Mouse (Mus musculus) embryonic facial prominence, embryonic 11.5 days (tissue): ENCODE data around the gene C5ar1. TPM values are rescaled to one million over a fixed set of nuclear protein-coding genes. Genes with fewer than 3 reads are reported as not detected.

Experiments
- ATAC-seq: fragments of 200-750 bp; cut with Nextera tagmentation; replicated peaks from 2 replicates; pipeline ENCODE4 v1.8.0; 2017; ENCODE audit warnings: low read depth; ENCODE audit not compliant: insufficient number of reproducible peaks, low FRiP score, low TSS enrichment
- DNase-seq: peaks from one replicate; pipeline ENCODE4 v3.0.0-alpha.2; 2015; ENCODE audit warnings: low spot score
- H3K27ac ChIP-seq: fragments of 300-500 bp; sonication (generic); replicated peaks from 2 replicates; pipeline ENCODE4 v1.5.1; 2014; ENCODE audit warnings: mild to moderate bottlenecking, low read depth, low read length, control low read depth
- H3K27me3 ChIP-seq: fragments of 300-500 bp; sonication (generic); 2 replicates; pipeline ENCODE4 v1.6.1; 2014; ENCODE audit warnings: mild to moderate bottlenecking, low read length, moderate library complexity, mixed read lengths; ENCODE audit not compliant: control insufficient read depth, insufficient read depth
- H3K36me3 ChIP-seq: fragments of 300-500 bp; sonication (generic); replicated peaks from 2 replicates; pipeline ENCODE4 v1.6.1; 2014; ENCODE audit warnings: low read depth, mild to moderate bottlenecking, low read length, moderate library complexity, mixed read lengths; ENCODE audit not compliant: control insufficient read depth, insufficient read depth
- H3K4me1 ChIP-seq: fragments of 300-500 bp; sonication (generic); 2 replicates; pipeline ENCODE4 v1.6.1; 2014; ENCODE audit warnings: low read length, mixed read lengths; ENCODE audit not compliant: control insufficient read depth, insufficient read depth
- H3K4me2 ChIP-seq: fragments of 300-500 bp; sonication (generic); 2 replicates; pipeline ENCODE4 v1.6.1; 2014; ENCODE audit warnings: low read depth, mild to moderate bottlenecking, control low read depth, low read length, moderate library complexity
- H3K4me3 ChIP-seq: fragments of 300-500 bp; sonication (generic); 2 replicates; pipeline ENCODE4 v1.5.1; 2014; ENCODE audit warnings: low read depth, low read length, control low read depth
- H3K9ac ChIP-seq: fragments of 300-500 bp; sonication (generic); replicated peaks from 2 replicates; pipeline ENCODE4 v1.6.1; 2014; ENCODE audit warnings: mild to moderate bottlenecking, control low read depth, low read length
- H3K9me3 ChIP-seq: fragments of 300-500 bp; sonication (generic); replicated peaks from 2 replicates; pipeline ENCODE4 v1.6.1; 2016; ENCODE audit warnings: mild to moderate bottlenecking, low read length, inconsistent platforms, mixed read lengths; ENCODE audit not compliant: control insufficient read depth
- WGBS: fragments of 180-500 bp; shearing (Covaris S2); extraction: QIAGEN DNeasy Blood & Tissue Kit; methylation state at CpG from one replicate; pipeline ENCODE4 v1.1.7; 2014; 5-methylcytosine and 5-hydroxymethylcytosine counted together
- polyA plus RNA-seq: library from polyadenylated mRNA; unstranded; fragments of >200 nt; fragmentation: Nextera tagmentation; extraction: Ambion mirVana; gene quantifications from 2 replicates; pipeline ENCODE4 v1.2.1, GENCODE M21; 2014

Gene C5ar1
- polyA plus RNA-seq, 1 experiment from 2014 or later, result 1.00 TPM

GRCm38 (mm10) chr7:16286026-16286961 is 27.0 kb upstream of the C5ar1 start, which contains the start of gene Ccdc9:
Gene Ccdc9 (minus strand): TSS chr7:16286795.
- ATAC-seq (peak; percentile 86), DNase-seq (peak; percentile 99)
- WGBS, result 1% methylated on average over 57 of the region's 70 CpGs
- Histone ChIP-seq H3K4me3 (peak within 1 kb of the TSS; percentile 53), H3K4me2 (peak within 1 kb of the TSS; percentile 55), H3K9me3 (no peaks in the 10 kb centered on the region), H3K36me3 (peaks cover 7% of the 10 kb centered on the region; the same call in 1 of the 2 replicates), H3K9ac (peak within 1 kb of the TSS; percentile 64), H3K27ac (peak within 1 kb of the TSS; percentile 74), H3K27me3 (no peaks in the 10 kb centered on the region), H3K4me1 (no peaks in the 10 kb centered on the region)

GRCm38 (mm10) chr7:16285450-16286025 is 26.2 kb upstream of the C5ar1 start:
- peaks cover 7% of the 10 kb centered on the region; the same call in 1 of the 2 replicates for H3K36me3 ChIP-seq
- H3K4me3 ChIP-seq, result peak overlapping the region; percentile 53
- peak overlapping the region; percentile 28 for H3K9ac ChIP-seq
- H3K27ac ChIP-seq, result 0 out of 2 replicates have a peak overlapping the region, but pooled peaks have one; percentile 13
- WGBS, result 2% methylated on average over 14 of the region's 14 CpGs
- DNase-seq (peak; percentile 60), ATAC-seq (peak; percentile 66)
- H3K27me3 ChIP-seq, result no peaks in the 10 kb centered on the region
- H3K9me3 ChIP-seq, result no peaks in the 10 kb centered on the region
- H3K4me1 ChIP-seq, result no peaks in the 10 kb centered on the region
- H3K4me2 ChIP-seq, result peak overlapping the region; percentile 55

- Histone ChIP-seq H3K27ac (no peak overlapping the region), H3K9me3 (no peaks in the 10 kb centered on the region), H3K9ac (no peak overlapping the region), H3K4me2 (no peak overlapping the region), H3K4me1 (no peaks in the 10 kb centered on the region), H3K36me3 (peaks cover 7% of the 10 kb centered on the region; the same call in 1 of the 2 replicates), H3K4me3 (peak overlapping the region; percentile 53), H3K27me3 (no peaks in the 10 kb centered on the region)
- DNase-seq (no peak), ATAC-seq (no peak)
- WGBS, result 72% methylated on average over 9 of the region's 9 CpGs
These were observed 25.6 kb upstream of the C5ar1 start for GRCm38 (mm10) chr7:16284904-16285303.

GRCm38 (mm10) chr7:16284001-16284400 is 24.7 kb upstream of the C5ar1 start:
- Histone ChIP-seq H3K27me3 (no peaks in the 10 kb centered on the region), H3K9me3 (no peaks in the 10 kb centered on the region), H3K4me1 (no peaks in the 10 kb centered on the region), H3K9ac (no peak overlapping the region; the same call in 1 of the 2 replicates), H3K4me3 (no peak overlapping the region), H3K4me2 (no peak overlapping the region), H3K27ac (no peak overlapping the region), H3K36me3 (peaks cover 7% of the 10 kb centered on the region; the same call in 1 of the 2 replicates)
- no peak for ATAC-seq
- no peak for DNase-seq
- WGBS, result 89% methylated on average over 8 of the region's 8 CpGs

GRCm38 (mm10) chr7:16282334-16282733 is 23.0 kb upstream of the C5ar1 start:
- 96% methylated on average over 13 of the region's 13 CpGs for WGBS
- peaks cover 7% of the 10 kb centered on the region; the same call in 1 of the 2 replicates for H3K36me3 ChIP-seq
- H3K9me3 ChIP-seq, result no peaks in the 10 kb centered on the region
- DNase-seq, result no peak
- H3K4me2 ChIP-seq, result no peak overlapping the region
- ATAC-seq, result no peak
- H3K27me3 ChIP-seq, result no peaks in the 10 kb centered on the region
- no peak overlapping the region for H3K4me3 ChIP-seq
- H3K4me1 ChIP-seq, result no peaks in the 10 kb centered on the region
- H3K27ac ChIP-seq, result no peak overlapping the region
- no peak overlapping the region for H3K9ac ChIP-seq

GRCm38 (mm10) chr7:16280721-16281120 is 21.4 kb upstream of the C5ar1 start:
- Histone ChIP-seq H3K27ac (no peak overlapping the region), H3K4me2 (no peak overlapping the region), H3K36me3 (peaks cover 7% of the 10 kb centered on the region), H3K27me3 (no peaks in the 10 kb centered on the region), H3K9me3 (no peaks in the 10 kb centered on the region), H3K4me3 (no peak overlapping the region), H3K9ac (no peak overlapping the region), H3K4me1 (no peaks in the 10 kb centered on the region)
- DNase-seq (no peak), ATAC-seq (no peak)
- WGBS, result 89% methylated on average over 11 of the region's 11 CpGs

GRCm38 (mm10) chr7:16274922-16275890 is 15.9 kb upstream of the C5ar1 start:
- Histone ChIP-seq H3K27me3 (no peaks in the 10 kb centered on the region), H3K9me3 (no peaks in the 10 kb centered on the region), H3K27ac (no peak overlapping the region), H3K4me1 (peaks cover 8% of the 10 kb centered on the region), H3K9ac (no peak overlapping the region), H3K4me3 (no peak overlapping the region), H3K4me2 (no peak overlapping the region), H3K36me3 (no peaks in the 10 kb centered on the region; the same call in none of the 2 replicates)
- no peak for ATAC-seq
- no peak for DNase-seq
- 86% methylated on average over 10 of the region's 10 CpGs for WGBS
